Mouse (Mus musculus): ENCODE measurements around the gene 1110008P14Rik.

1110008P14Rik gene

GRCm38 (mm10) chr2:32341634-32341939 lies 40.2 kb downstream of the 1110008P14Rik start:
- no peak for DNase-seq

DNA sequence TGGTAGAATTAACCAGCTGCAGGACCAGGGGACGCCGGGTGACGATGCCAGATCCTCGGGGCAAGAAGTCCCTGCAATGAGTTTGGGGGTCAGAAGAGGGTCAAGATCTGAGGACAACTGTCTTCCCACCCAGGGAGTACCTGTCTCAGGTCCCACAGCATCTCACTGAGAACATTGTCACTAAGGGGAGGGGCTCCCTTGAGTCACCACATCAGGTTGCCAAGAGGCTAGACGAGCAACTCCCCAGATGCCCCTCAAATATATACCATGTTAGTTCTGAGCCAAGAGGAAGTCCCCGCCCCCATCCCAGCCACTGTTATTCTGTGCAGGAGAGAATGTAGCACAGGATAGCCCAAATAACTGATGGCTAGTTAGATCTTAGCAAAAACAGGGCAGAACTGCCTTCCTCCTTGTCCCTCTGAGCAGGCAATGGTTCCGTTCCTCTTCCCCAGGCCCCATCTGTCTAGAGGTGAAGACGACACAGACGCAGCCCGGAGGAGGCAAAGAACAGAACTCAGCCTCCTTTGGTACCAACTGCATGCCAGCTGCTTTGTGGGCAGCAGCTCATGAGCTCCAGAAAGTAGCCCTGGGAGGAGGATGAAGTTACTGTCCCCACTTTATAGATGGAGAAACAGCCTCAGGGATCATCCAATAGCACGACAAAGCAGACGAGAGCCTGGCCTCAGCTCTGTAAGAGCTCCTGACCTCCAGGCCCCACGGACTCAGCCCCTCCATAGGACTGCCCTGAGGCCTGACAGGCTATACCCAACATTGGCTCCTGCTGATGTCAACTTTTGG lies 40.7 kb downstream of the 1110008P14Rik start:
- DNase-seq = peak; percentile 83

DNA sequence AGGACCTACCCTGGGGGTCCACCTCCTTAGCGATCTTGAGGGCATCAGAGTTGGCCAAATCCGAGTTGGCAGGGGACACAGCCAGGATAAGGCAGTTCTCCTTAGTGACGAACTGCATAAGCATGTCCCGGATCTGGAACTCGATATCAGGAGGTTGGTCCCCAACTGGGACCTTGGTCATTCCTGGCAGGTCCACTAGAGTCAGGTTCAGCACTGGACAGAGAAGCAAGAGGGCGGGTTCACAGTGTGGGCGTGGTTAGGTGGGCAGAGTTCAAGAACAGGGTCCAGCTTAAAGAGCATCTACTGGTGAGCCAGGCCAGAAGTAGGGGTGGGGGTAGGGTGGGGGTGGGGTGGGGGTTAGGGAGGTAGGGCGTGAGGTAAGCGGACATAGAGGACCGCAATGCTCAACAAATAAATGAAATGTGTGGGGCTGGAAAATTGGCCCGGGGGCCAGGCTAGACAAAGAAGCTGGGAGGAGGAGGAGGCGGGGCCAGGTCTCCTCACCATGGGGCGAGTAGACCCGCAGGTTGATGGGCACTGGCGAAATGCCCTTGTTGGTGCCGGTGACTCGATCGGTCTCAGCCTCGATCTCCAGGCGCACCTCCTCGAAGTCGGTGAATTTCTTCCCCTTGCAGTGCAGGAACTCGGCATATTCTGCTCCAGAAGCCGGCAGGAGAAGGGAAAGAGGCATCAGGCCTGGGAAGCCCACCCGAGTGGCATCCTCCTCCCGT lies 41.7 kb downstream of the 1110008P14Rik start:
- no peak for DNase-seq

GRCm38 (mm10) chr2:32335888-32336287 lies 45.9 kb downstream of the 1110008P14Rik start:
- no peak for DNase-seq

DNA sequence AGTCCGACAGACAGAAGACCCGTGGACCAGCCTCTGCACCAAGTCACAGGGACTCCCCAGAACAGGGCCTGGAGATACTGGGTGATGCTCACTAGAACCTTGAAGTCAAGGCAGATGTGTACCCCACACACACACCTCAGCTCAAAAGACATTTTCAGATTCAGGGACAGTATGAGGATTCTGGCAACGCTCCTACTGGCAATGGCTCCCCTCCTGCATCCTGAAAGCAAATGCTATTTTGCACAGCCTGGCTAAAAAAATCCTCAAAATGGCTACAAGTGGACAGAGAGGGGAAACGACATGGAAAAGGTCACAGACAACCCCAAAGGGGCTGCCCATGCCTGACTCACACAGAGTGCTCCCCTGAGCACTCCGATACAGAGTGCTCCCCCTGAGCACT lies 49.6 kb downstream of the 1110008P14Rik start:
- no peak for DNase-seq

- DNase-seq = no peak
These were observed 52.2 kb downstream of the 1110008P14Rik start for GRCm38 (mm10) chr2:32329531-32329930.

GRCm38 (mm10) chr2:32328911-32329460 lies 52.8 kb downstream of the 1110008P14Rik start:
- DNase-seq = no peak

DNA sequence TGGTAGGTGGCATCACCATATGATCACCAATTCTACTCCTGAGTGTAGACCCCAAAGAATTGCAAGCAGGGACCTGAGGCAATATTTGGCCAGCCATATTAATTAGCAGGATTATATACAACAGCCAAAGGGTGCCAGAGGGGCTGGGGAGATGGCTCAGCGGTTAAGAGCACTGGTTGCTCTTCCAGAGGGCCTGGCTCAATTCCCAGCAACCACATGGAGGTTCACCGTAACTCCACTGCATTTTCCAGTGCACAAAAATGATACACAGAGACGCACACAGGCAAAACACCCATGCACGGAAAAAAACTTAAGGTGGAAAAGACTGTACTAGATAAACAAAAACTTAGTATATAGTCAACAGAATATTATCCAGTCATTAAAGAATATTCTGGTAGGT lies 54.5 kb downstream of the 1110008P14Rik start:
- no peak for DNase-seq
